Mouse (Mus musculus) bone marrow, adult 2 months (tissue): ENCODE results near the gene Gcnt1.

Experiments
- CTCF ChIP-seq: fragments of 200-500 bp; IDR thresholded peaks from 2 replicates; pipeline ENCODE4 v1.5.1; 2011; ENCODE audit warnings: low read length, control low read depth; ENCODE audit not compliant: control insufficient read depth, insufficient read depth
- POLR2A ChIP-seq: fragments of 200-500 bp; IDR thresholded peaks from 2 replicates; pipeline ENCODE4 v1.6.1; 2011; ENCODE audit warnings: low read depth, mild to moderate bottlenecking, control low read depth, low read length, borderline replicate concordance; ENCODE audit not compliant: control insufficient read depth

DNA sequence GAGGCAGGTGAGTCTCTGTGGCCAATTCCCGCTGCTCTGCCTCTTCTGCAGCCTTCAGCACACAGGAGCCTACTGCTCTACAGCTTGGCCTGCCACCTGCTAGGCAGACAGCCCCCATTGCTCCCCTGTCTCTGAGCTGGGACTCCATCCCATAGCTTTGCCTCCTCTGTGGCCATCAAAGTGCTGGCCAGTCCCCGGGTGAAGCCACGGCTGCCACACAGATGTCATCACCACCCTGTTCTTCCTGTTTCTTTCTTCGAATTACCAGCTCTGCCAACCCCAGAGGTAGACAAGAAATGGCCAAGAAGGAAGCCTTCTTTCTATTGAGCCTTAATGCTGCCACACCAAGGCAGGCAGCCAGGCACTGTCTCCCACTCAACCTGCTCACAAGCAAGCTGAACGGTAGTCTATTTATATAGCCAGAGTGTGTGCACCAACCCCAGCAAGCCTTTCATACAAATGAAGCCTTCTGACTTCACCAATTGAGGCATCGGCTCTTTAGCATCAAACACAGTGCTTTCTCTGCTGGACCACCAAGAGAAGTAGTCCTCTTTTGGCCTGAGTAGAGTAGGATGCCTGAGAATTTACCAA is 10.3 kb upstream of the Gcnt1 start:
- TF ChIP-seq CTCF (no peak), POLR2A (no peak)
